Mouse (Mus musculus) spleen, adult 2 months (tissue): ENCODE data around the gene Krt83. TPM values are rescaled to one million over a fixed set of nuclear protein-coding genes. Genes with fewer than 3 reads are reported as not detected.

Experiments used
- DNase-seq, 2 experiments: peaks; one replicate each; pipeline versions ENCODE4 v3.0.0 to v3.0.0-alpha.2; 2012 to 2021; ENCODE audit warnings: low spot score in 2 of 2, low read depth in 1 of 2
- H3K27ac ChIP-seq: fragments of 200-500 bp; 2 replicates; pipeline ENCODE4 v1.5.1; 2012; ENCODE audit warnings: low read length, inconsistent platforms; ENCODE audit not compliant: insufficient read depth
- H3K27me3 ChIP-seq: fragments of 200-500 bp; 2 replicates; pipeline ENCODE4 v1.6.1; 2012; ENCODE audit warnings: mild to moderate bottlenecking, moderate library complexity, low read length, inconsistent platforms; ENCODE audit not compliant: control insufficient read depth, insufficient read depth
- H3K36me3 ChIP-seq: fragments of 200-500 bp; 2 replicates; pipeline ENCODE4 v1.6.1; 2012; ENCODE audit warnings: mild to moderate bottlenecking, low read length, inconsistent platforms; ENCODE audit not compliant: control insufficient read depth, insufficient read depth
- H3K4me1 ChIP-seq: fragments of 200-500 bp; 2 replicates; pipeline ENCODE4 v1.6.1; 2011; ENCODE audit warnings: inconsistent platforms; ENCODE audit not compliant: control insufficient read depth, insufficient read depth, insufficient read length
- H3K4me3 ChIP-seq: fragments of 200-500 bp; 2 replicates; pipeline ENCODE4 v1.5.1; 2011; ENCODE audit warnings: mild to moderate bottlenecking, inconsistent platforms; ENCODE audit not compliant: insufficient read depth, insufficient read length; ENCODE audit errors: extremely low read depth
- CTCF ChIP-seq: fragments of 200-500 bp; IDR thresholded peaks from 2 replicates; pipeline ENCODE4 v1.5.1; 2011; ENCODE audit warnings: mild to moderate bottlenecking, inconsistent platforms; ENCODE audit not compliant: insufficient read depth, insufficient read length, insufficient replicate concordance; ENCODE audit errors: extremely low read depth
- POLR2A ChIP-seq: fragments of 200-500 bp; IDR thresholded peaks from 2 replicates; pipeline ENCODE4 v1.6.1; 2011; ENCODE audit warnings: low read depth, low read length, inconsistent platforms
- WGBS: fragments of 180-500 bp; shearing (Covaris S2); methylation state at CpG from one replicate; pipeline ENCODE4 v1.1.7; 2018; 5-methylcytosine and 5-hydroxymethylcytosine counted together
- polyA plus RNA-seq: library from polyadenylated mRNA; depleted of rRNA; stranded (reverse); fragments of >200 nt; gene quantifications from 2 replicates; pipeline ENCODE4 v1.2.3, GENCODE M21; 2012; rRNA removed

Gene Krt83
- polyA plus RNA-seq, 1 experiment: 0.18 TPM

DNA sequence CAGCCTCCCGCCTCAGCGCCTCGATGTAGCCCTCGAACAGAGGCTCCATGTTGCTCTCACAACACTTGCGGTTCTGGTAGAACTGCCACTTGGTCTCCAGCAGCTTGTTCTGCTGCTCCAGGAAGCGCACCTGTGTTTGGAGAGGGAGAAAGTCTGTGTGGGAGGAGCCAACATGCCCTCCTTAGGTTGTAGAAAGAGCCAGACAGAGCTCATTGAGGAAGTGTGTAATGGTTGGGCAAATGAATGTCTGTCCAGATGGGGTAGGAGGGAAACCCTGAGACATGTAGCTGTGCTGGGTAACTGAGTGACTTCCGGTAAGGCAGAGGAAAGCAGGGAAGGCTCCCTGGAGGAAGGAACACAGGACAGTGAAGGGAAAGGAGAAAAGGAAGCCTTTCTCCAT, 54.7 kb downstream of the Krt83 start:
- no peak overlapping the region for H3K27ac ChIP-seq
- DNase-seq: no peak
- 48% methylated on average over 7 of the region's 7 CpGs for WGBS
- no peak overlapping the region for H3K4me3 ChIP-seq
- TF ChIP-seq POLR2A (no peak), CTCF (no peak)
- no peaks in the 10 kb centered on the region for H3K36me3 ChIP-seq
- H3K27me3 ChIP-seq: no peaks in the 10 kb centered on the region; the same call in 1 of the 2 replicates
- no peaks in the 10 kb centered on the region for H3K4me1 ChIP-seq

Other genes with a start within 250 kb of the Krt83 start
- gene Nr4a1, start 237.2 kb downstream of the Krt83 start, polyA plus RNA-seq: 50.3 and 63.8 TPM in 2 replicates
- gene Atg101, start 207.2 kb downstream of the Krt83 start, polyA plus RNA-seq: 24.5 and 29.4 TPM in 2 replicates
- 0.12 and 0.25 TPM in 2 replicates for gene 6030408B16Rik, start 198.3 kb downstream of the Krt83 start, polyA plus RNA-seq
- 9.9 and 13.6 TPM in 2 replicates for gene Krt80, start 121.3 kb downstream of the Krt83 start, polyA plus RNA-seq
- 0.86 and 1.7 TPM in 2 replicates for gene Krt7, start 80.5 kb downstream of the Krt83 start, polyA plus RNA-seq
- not detected in 2 replicates for gene Krt87, start 52.7 kb downstream of the Krt83 start, polyA plus RNA-seq
- not detected in 2 replicates for gene Krt88, start 43.8 kb downstream of the Krt83 start, polyA plus RNA-seq
- not detected in 2 replicates for gene Krt81, start 27.8 kb downstream of the Krt83 start, polyA plus RNA-seq
- 0.14 and 0.22 TPM in 2 replicates for gene Krt86, start 18.0 kb downstream of the Krt83 start, polyA plus RNA-seq
- gene Gm49425, start 25.7 kb upstream of the Krt83 start, polyA plus RNA-seq: not detected in 2 replicates
- not detected in 2 replicates for gene Krt84, start 41.3 kb upstream of the Krt83 start, polyA plus RNA-seq
- gene Krt82, start 59.2 kb upstream of the Krt83 start, polyA plus RNA-seq: not detected in 2 replicates
- gene Krt90, start 71.4 kb upstream of the Krt83 start, polyA plus RNA-seq: not detected in 2 replicates
- not detected in 2 replicates for gene Krt75, start 82.4 kb upstream of the Krt83 start, polyA plus RNA-seq
- gene Gm5414, start 136.7 kb upstream of the Krt83 start, polyA plus RNA-seq: not detected in 2 replicates
- not detected in 2 replicates for gene Gm5478, start 155.9 kb upstream of the Krt83 start, polyA plus RNA-seq
- gene Krt6b, start 188.8 kb upstream of the Krt83 start, polyA plus RNA-seq: not detected in 2 replicates
- gene Krt6a, start 202.8 kb upstream of the Krt83 start, polyA plus RNA-seq: not detected in 2 replicates
- not detected in 2 replicates for gene Krt5, start 221.4 kb upstream of the Krt83 start, polyA plus RNA-seq